Mouse (Mus musculus) small intestine, adult 2 months (tissue): ENCODE measurements around the gene Rbfox1.

Source experiments
- CTCF ChIP-seq: fragments of 200-500 bp; IDR thresholded peaks from 2 replicates; pipeline ENCODE4 v1.5.1; 2012; ENCODE audit warnings: low read depth, mild to moderate bottlenecking, control low read depth, inconsistent platforms, low read length, moderate library complexity, mixed read lengths; ENCODE audit not compliant: insufficient replicate concordance, insufficient read length; ENCODE audit errors: extremely low read depth
- POLR2A ChIP-seq: fragments of 200-500 bp; IDR thresholded peaks from 2 replicates; pipeline ENCODE4 v1.6.1; 2012; ENCODE audit warnings: low read depth, mild to moderate bottlenecking, control low read depth, inconsistent platforms, low read length, moderate library complexity

DNA sequence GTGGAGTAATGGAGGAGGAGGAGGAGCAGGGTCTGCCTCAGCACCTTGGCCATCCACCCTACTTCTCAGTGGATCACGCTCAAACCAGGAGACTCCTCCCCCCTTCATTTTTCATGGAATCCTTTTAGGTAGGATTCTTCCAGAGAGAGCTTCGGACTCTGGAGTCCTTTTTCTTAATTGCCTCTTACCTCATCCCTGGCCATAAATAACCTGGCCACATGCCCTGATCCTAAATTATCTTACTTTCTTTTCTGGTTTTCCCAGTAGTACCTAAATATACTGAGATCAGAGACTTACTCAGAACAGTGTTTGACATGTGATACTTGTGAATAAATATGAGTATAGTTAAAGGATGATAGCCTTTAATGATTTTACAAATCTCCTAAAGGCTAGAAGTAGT, 1042.5 kb downstream of the Rbfox1 start:
- TF ChIP-seq CTCF (no peak), POLR2A (no peak)
